Mouse (Mus musculus) left cerebral cortex, postnatal 14 days (tissue): ENCODE measurements around the gene Sptlc2. TPM values are rescaled to one million over a fixed set of nuclear protein-coding genes. Genes with fewer than 3 reads are reported as not detected.
"Not testable (repeated sequence)": the region's sequence is repeated elsewhere in the genome, so short reads cannot be mapped to it uniquely, and the experiment has no call there.

ENCODE experiments used
- DNase-seq, 2 experiments: peaks; one replicate each; pipeline ENCODE4 v3.0.0; 2021 to 2022; ENCODE audit warnings: low spot score in 2 of 2, mixed read lengths in 1 of 2
- intact Hi-C: fragments of 180-260 bp; cut with DNase I; formaldehyde crosslinking; loops from one replicate; pipeline ENCODE4 v1.15.1; 2025
- total RNA-seq, 2 experiments: library from RNA; stranded (reverse); gene quantifications; 2 replicates each; pipeline ENCODE4 v1.2.3; 2021

The Sptlc2 gene
- total RNA-seq, 2 experiments from 2014 or later = 43.8 to 49.1 TPM

GRCm38 (mm10) chr12:87343084-87343605 is 45.0 kb downstream of the Sptlc2 start:
- no peak for DNase-seq
- intact Hi-C loops = no loop called here

DNA sequence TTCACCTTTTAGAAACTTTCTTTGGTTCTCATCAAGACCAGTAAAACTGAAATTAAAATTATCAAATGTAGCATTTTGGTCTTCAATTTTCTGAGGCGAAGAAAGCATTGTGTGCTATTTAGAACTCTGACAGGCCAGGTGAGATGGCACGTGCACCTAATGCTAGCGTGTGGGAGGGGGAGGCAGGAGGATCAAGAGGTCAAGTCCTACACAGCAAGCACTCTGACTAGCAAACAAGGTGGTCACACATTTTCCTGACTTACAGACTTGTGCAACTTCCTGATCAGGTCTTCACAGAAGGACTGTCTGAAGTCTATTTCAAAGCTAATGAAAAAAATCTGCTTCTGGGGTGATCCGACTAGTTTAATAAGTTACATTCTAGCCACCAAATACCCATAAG is 50.1 kb downstream of the Sptlc2 start:
- no peak for DNase-seq
- intact Hi-C loops = loop anchor here (10.0 kb wide), 1 partner anchor 203 kb away; no protein-coding TSS in a partner anchor

- intact Hi-C loops = loop anchor here (10.0 kb wide), 1 partner anchor 200 kb away; no protein-coding TSS in a partner anchor
- DNase-seq = peak; percentile 33 to 40
These were observed 53.3 kb downstream of the Sptlc2 start for GRCm38 (mm10) chr12:87334886-87335285.

GRCm38 (mm10) chr12:87333794-87334193 is 54.4 kb downstream of the Sptlc2 start:
- peak in 1 of 2 experiments; percentile 32 for DNase-seq

DNA sequence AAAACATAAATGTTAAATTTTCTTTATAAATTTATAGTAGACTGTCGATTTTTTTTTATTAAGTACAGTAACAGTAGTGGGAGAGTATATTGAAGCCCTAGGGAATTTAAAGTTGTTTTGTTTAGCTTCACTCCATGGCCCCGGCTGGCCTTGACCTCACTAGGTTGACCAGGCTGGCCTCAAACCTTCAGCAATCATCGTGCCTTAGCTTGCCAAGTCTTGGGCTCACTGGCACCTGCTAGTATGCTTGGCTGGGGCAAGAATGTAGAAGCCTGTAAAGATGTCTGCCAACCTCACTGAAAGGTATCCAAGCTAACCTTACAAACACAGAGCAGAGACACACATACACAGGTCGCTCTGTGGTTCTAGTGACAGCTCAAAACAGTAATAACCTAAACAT is 55.6 kb downstream of the Sptlc2 start:
- intact Hi-C loops = loop anchor here (2.0 to 10.0 kb wide), 2 partner anchors 66 to 198 kb away; partner anchors contain the start of genes Ahsa1 and Vipas39
- DNase-seq = no peak

More at GRCm38 (mm10) chr12:87333794-87334193, 54.4 kb downstream of the Sptlc2 start:
- intact Hi-C loops = loop anchor here (2.0 to 10.0 kb wide), 2 partner anchors 67 to 199 kb away; partner anchors contain the start of genes Ahsa1 and Vipas39

DNA sequence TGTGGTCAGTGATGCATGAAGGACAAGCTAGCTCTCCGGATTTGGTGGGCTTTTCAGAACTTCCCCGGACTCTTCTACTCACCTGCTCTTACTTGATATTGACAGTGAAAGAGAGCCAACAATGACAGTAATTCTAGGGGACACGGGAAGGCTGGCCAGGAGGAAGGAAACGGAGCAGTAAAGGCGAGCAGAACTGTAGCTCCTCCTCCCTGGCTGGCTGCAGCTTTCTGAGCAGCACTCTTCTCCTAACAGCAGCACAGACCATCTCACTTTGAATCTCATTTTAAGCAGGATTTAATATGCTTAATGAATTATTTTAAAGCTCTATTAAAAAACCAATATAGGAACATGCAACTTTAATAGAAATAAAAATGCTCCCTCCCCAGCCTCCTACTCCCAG is 56.2 kb downstream of the Sptlc2 start:
- DNase-seq = peak in 1 of 2 experiments; percentile 15
- intact Hi-C loops = loop anchor here (2.0 to 10.0 kb wide), 2 partner anchors 65 to 197 kb away; partner anchors contain the start of genes Ahsa1 and Vipas39

DNA sequence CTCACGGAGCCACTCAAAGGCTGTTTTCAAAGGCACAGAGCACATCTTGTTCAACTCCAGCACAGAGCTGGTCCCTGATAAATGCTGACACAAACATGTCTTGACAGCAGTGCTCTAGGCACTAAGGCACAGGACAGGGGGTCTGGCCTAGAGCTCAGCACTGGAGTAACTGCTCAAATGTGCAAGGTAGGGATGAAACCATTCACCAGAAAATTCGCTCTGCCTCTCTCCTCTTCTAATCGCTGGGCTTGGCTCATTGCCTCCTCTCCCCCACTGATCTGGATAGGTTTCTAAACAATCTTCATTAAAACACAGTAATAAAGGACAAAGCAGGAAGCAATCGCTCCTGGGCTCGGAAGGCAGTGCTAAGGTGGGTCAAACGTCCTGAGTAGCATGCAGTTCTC is 57.1 kb downstream of the Sptlc2 start:
- intact Hi-C loops = loop anchor here (10.0 kb wide), 1 partner anchor 196 kb away; no protein-coding TSS in a partner anchor
- DNase-seq = no peak

DNA sequence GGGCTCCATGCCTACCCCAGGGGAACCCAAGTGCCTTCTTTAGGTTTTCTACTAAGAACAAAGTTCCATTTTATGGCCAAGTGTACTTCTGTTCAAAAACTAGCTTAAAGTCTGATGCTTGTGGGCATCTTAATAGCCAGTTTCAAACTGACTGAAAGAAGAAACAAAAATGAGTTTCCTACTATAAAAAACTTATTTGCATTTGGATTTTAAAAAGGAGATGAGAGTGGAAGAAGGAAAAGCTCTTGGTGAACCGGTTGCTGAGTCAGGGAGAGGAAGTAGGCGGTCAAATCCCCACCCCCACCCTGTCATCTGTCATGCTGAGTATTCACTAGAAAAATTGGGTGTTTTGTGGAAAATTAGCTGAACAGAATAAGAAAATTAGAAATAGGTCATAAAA is 57.9 kb downstream of the Sptlc2 start:
- intact Hi-C loops = loop anchor here (10.0 kb wide), 1 partner anchor 195 kb away; no protein-coding TSS in a partner anchor
- no peak for DNase-seq

DNA sequence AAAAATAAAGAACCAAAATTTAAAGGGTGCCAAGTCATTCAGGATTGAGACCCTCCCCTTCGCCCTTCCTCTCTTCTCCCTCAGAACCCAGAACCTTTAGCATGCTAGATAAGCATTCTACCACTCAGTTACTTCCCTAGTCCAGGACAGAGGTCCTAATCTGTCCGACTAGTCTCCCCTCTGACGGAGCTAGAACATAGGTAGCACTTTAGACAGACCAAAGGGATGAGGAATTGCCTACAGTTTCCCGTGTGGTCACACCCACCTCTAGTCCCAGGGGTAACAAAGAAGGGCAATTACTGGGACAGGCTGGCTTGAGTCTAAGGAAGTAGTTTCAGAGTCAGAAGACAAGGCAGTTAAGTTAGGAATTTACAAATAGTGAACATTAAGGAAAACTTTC is 60.1 kb downstream of the Sptlc2 start:
- intact Hi-C loops = no loop called here
- DNase-seq = no peak

GRCm38 (mm10) chr12:87327610-87328009 is 60.5 kb downstream of the Sptlc2 start:
- intact Hi-C loops = no loop called here
- DNase-seq = no peak

- intact Hi-C loops = no loop called here
- DNase-seq = no peak
These were observed 62.7 kb downstream of the Sptlc2 start for GRCm38 (mm10) chr12:87325452-87325851.

DNA sequence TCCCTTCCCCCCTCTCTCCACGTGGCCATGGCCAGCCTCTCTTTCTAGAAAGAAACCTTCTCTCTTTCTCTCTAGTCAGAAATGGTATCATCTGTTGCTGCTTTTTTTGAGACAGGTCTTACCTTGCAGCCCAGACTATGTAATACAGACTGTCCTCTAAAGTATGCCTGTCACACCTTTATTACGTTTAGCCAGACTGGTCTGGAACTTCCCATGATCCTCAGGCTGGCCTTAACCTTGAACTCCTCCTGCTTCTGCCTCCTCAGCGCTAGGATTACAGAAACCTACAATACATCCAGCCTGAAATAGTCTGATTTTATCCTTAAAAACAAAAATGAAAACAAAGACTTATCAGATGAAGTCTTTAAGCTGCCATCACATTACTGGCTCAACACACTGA is 68.9 kb downstream of the Sptlc2 start:
- DNase-seq = no peak
- intact Hi-C loops = no loop called here

DNA sequence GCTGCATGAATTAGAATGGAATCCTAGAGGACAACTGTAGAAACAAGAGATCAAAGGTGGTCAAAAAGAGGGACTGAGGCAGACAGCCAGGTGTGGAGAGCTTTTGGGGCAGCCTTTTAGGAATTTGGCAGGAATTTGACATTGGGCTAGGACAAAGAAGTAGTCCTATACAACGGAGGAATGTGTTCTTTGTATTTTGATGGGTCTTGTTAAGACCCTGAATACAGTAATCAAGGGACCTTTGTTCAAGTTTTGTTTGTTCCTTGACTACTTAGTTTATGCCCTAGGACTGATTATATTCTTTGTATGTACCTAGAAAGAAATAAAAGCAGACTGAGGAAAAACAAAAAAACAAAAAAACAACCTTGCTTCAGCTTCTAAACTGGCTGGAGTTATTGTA is 70.2 kb downstream of the Sptlc2 start:
- no peak for DNase-seq
- intact Hi-C loops = no loop called here

DNA sequence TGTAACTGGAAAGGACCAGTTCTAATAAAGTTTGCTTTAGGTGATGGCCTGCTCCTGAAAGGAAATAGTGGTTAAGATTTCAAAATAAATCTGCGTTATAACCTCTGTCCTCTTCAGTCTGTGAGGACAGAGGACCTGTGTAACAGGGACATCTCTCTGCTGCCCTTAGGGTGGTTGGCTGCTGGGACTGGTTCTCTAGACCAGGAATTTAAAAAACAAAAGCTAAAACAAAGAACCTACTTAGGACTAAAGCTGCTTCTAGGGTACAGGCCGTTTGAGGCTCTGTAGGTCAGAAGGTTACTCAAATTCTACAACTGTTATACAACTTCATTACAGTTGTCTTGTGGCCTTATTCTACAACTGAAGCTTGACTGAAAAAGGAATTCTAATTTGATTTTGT is 75.1 kb downstream of the Sptlc2 start:
- intact Hi-C loops = no loop called here

DNA sequence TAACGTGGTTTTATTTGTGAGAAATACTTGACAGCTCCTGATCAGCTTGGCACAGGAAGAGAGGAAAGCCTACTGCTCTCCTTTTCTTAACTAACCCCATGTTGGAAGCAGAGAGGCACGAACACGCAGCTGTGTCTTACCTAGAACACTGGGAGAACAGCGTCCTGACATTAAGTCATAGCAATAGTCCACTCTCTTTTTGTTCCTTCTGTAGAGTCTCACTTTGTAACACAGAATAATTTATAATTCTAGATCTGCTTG is 81.6 kb downstream of the Sptlc2 start:
- intact Hi-C loops, DNase-seq: not testable (repeated sequence)

More for the DNA sequence above, 75.1 kb downstream of the Sptlc2 start:
- no peak for DNase-seq

DNA sequence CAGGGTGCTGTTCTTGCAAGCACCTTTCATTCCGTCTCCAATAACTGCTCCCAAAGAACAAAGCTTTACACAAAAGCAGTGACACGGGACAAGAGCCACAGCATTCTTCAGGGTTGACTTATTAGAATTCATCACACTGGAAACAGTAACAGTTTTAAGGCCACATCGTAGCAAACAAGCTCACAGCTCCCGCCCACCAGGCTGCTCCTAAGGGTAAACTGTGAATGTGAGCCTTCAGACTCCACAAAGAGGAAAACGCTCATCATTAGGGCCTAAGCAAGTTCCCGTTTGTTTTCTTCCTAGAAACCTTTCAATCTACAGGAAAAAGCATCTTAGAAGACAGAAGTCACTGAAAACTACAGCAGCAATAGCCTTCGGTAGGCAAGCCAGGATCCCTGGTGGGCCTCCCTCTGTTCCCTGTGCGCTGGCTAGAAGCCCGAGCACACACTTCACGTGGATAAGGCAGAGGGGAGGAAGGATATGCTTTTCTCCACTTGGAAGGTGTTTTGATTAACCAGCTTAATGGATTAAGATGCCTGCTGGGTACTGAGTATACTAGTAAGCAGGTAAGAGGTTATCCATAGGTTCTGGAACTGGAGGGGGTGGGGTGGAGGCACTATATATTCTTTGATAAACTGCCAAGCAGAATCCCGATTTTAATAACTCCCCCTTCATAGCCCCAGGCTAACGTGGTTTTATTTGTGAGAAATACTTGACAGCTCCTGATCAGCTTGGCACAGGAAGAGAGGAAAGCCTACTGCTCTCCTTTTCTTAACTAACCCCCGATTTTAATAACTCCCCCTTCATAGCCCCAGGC is 82.2 kb downstream of the Sptlc2 start:
- DNase-seq = no peak
- intact Hi-C loops = no loop called here

DNA sequence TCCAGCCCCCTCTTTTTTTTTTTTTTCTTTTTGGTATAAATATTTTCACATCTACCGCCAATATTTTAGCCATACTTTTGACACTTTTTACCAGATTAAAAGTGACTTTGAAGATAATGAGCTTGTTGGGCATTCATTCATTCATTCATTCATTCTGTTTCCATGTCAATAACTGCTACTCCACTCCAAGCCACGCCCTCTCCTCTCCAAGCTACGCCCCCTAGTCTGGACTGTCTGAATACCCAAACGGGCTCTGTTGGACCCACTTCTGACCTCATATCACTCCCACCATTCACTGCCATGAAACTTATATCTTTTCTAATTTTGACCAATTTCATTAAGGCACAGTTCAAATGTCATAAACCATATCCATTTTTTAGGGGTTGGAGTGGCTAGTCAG is 87.0 kb downstream of the Sptlc2 start:
- no peak for DNase-seq
- intact Hi-C loops = no loop called here

DNA sequence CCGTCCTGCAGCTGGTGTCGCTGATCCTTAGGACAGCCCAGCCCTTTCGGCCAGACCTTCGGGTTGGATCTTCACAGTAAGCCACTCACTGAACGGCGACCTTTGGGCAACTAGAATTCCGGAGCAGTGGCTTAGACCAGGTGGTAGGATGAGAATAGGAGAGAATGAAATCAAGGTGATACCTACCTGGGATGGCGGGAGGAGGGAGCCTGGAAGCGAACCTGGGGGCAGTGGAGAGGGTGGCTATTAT is 87.8 kb downstream of the Sptlc2 start:
- intact Hi-C loops = no loop called here

DNA sequence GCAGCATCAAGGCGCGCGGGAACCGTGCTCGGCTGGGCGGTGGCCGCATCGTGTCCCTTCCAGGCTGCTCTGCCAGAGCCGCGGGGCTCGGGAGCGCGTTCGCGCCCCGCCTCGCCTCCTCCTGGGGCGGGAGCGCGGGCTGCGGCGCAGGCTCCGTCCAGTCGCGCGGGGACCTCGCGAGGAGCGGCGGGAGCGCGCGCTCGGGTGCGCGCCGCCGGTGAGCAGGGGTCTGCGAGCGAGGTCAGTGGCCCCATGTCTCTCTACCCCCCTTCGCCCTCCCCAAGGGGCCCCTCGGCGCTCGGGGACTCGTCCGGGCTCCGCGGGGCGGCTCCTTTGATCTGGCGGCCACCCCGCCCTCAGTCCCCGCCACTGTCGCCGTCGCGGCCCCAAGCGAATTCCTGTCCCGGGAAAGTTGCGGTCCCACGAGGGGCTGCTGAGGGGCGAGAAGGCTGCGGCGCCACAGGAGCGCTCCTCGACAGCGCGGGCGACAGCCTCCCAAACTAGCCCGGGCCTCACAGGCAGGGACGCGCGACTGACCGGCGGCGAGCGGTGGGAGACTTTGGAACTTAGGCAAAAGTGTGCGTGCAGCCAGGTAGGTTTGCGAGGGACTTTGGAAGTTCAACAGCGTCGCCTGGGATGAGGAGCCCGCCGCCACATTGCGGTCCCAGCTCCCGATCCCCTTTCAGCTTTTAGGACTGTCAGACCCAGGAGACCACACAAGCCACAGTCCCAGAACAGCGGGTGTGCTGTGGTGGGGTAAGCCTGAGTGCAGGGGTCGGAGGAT is 88.3 kb downstream of the Sptlc2 start, which contains the start of gene Ism2:
Ism2 (minus strand) TSS at position 49 of the 784 bp plus-strand sequence.
- intact Hi-C loops = no loop called here
- DNase-seq = no peak

More for the DNA sequence above, 87.8 kb downstream of the Sptlc2 start:
- no peak for DNase-seq

DNA sequence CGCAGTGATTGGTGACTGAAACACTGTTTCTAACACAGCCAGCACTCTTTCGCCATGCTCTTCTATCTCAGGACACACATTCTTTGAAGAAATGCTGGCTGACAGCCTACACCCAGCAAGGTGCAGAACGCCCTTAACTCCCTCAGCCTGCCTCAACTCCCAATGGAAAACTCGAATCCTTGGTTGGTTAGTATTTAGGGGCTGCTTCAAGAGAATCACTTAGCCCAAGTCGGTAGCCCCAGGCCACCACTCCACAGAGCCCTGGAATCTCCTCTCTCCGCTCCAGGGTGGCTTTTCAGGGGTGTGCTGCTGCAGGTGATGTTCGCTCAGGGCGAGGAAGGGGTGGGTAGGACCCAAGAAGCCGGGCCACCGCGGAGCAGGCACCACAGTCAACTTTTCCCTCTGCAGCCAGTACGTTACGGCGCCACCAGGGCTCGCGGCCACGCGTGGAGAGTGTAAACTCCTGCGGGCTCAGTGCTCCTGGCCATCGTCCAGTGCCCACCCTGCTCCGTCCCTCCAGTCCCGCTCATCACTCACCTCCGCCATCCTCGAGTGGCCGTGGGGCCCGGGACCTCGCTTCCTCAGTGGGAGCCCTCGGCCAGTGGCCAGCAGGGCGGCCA is 89.0 kb downstream of the Sptlc2 start:
- DNase-seq = no peak
- intact Hi-C loops = no loop called here
